Mouse (Mus musculus) neural tube, embryonic 11.5 days (tissue): ENCODE results near the gene Nprl3. TPM values are rescaled to one million over a fixed set of nuclear protein-coding genes. Genes with fewer than 3 reads are reported as not detected.

ENCODE experiments used
- ATAC-seq: fragments of 200-750 bp; cut with Nextera tagmentation; 2 replicates; pipeline ENCODE4 v1.8.0; 2017; ENCODE audit warnings: moderate number of reproducible peaks, mild to moderate bottlenecking, moderate TSS enrichment, moderate library complexity; ENCODE audit not compliant: insufficient read depth, low FRiP score, low TSS enrichment
- DNase-seq: peaks from one replicate; pipeline ENCODE4 v3.0.0-alpha.2; 2015; ENCODE audit warnings: low spot score
- H3K27ac ChIP-seq: fragments of 300-500 bp; sonication (generic); 2 replicates; pipeline ENCODE4 v1.5.1; 2014; ENCODE audit warnings: low read depth, mild to moderate bottlenecking, low read length
- H3K27me3 ChIP-seq: fragments of 300-500 bp; sonication (generic); 2 replicates; pipeline ENCODE4 v1.6.1; 2014; ENCODE audit warnings: mild to moderate bottlenecking, low read length, mixed read lengths; ENCODE audit not compliant: control insufficient read depth, insufficient read depth
- H3K36me3 ChIP-seq: fragments of 300-500 bp; sonication (generic); 2 replicates; pipeline ENCODE4 v1.6.1; 2014; ENCODE audit warnings: mild to moderate bottlenecking, low read length, moderate library complexity, mixed read lengths; ENCODE audit not compliant: control insufficient read depth, insufficient read depth
- H3K4me1 ChIP-seq: fragments of 300-500 bp; sonication (generic); 2 replicates; pipeline ENCODE4 v1.6.1; 2014; ENCODE audit warnings: low read length, mixed read lengths; ENCODE audit not compliant: control insufficient read depth, insufficient read depth
- H3K4me2 ChIP-seq: fragments of 300-500 bp; sonication (generic); 2 replicates; pipeline ENCODE4 v1.6.1; 2014; ENCODE audit warnings: low read depth, mild to moderate bottlenecking, moderate library complexity
- H3K4me3 ChIP-seq: fragments of 300-500 bp; sonication (generic); 2 replicates; pipeline ENCODE4 v1.5.1; 2014; ENCODE audit warnings: low read depth, low read length
- H3K9ac ChIP-seq: fragments of 300-500 bp; sonication (generic); 2 replicates; pipeline ENCODE4 v1.6.1; 2014; ENCODE audit warnings: mild to moderate bottlenecking, low read length
- H3K9me3 ChIP-seq: fragments of 300-500 bp; sonication (generic); 2 replicates; pipeline ENCODE4 v1.6.1; 2016; ENCODE audit warnings: low read length; ENCODE audit not compliant: control insufficient read depth
- WGBS: fragments of 180-500 bp; shearing (Covaris S2); extraction: QIAGEN DNeasy Blood & Tissue Kit; methylation state at CpG from one replicate; pipeline ENCODE4 v1.1.7; 2014; 5-methylcytosine and 5-hydroxymethylcytosine counted together
- polyA plus RNA-seq: library from polyadenylated mRNA; unstranded; fragments of >200 nt; fragmentation: Nextera tagmentation; extraction: Ambion mirVana; gene quantifications from 2 replicates; pipeline ENCODE4 v1.2.1, GENCODE M21; 2014

The Nprl3 gene
- polyA plus RNA-seq, 1 experiment from 2014 or later, result 33.0 TPM

GRCm38 (mm10) chr11:32236712-32237410, 30.6 kb downstream of the Nprl3 start:
- H3K9ac ChIP-seq, result no peak overlapping the region
- H3K36me3 ChIP-seq, result peaks cover 2% of the 10 kb centered on the region
- no peak for ATAC-seq

GRCm38 (mm10) chr11:32236132-32236531, 31.4 kb downstream of the Nprl3 start:
- Histone ChIP-seq H3K27ac (no peak overlapping the region), H3K9me3 (no peaks in the 10 kb centered on the region), H3K4me1 (no peaks in the 10 kb centered on the region), H3K27me3 (no peaks in the 10 kb centered on the region), H3K4me3 (no peak overlapping the region), H3K4me2 (no peak overlapping the region), H3K9ac (no peak overlapping the region), H3K36me3 (peaks cover 4% of the 10 kb centered on the region)
- 86% methylated on average over 2 of the region's 2 CpGs for WGBS
- DNase-seq (no peak), ATAC-seq (no peak)

More at GRCm38 (mm10) chr11:32236712-32237410, 30.6 kb downstream of the Nprl3 start:
- peak; percentile 63 for DNase-seq
- Histone ChIP-seq H3K4me2 (no peak overlapping the region), H3K27ac (no peak overlapping the region), H3K27me3 (no peaks in the 10 kb centered on the region), H3K9me3 (no peaks in the 10 kb centered on the region), H3K4me1 (no peaks in the 10 kb centered on the region), H3K4me3 (no peak overlapping the region)
- 68% methylated on average over 9 of the region's 9 CpGs for WGBS

- H3K4me2 ChIP-seq, result no peak overlapping the region
- no peak overlapping the region for H3K27ac ChIP-seq
- 74% methylated on average over 3 of the region's 3 CpGs for WGBS
- H3K4me3 ChIP-seq, result no peak overlapping the region
- no peaks in the 10 kb centered on the region for H3K9me3 ChIP-seq
- DNase-seq (no peak), ATAC-seq (no peak)
- H3K27me3 ChIP-seq, result no peaks in the 10 kb centered on the region
- H3K4me1 ChIP-seq, result no peaks in the 10 kb centered on the region
- H3K9ac ChIP-seq, result no peak overlapping the region
- peaks cover 4% of the 10 kb centered on the region for H3K36me3 ChIP-seq
Observed at GRCm38 (mm10) chr11:32235646-32236045, 31.9 kb downstream of the Nprl3 start.

GRCm38 (mm10) chr11:32234816-32235485, 32.6 kb downstream of the Nprl3 start:
- H3K9me3 ChIP-seq, result no peaks in the 10 kb centered on the region
- no peaks in the 10 kb centered on the region for H3K4me1 ChIP-seq
- WGBS, result 95% methylated on average over 6 of the region's 6 CpGs
- no peaks in the 10 kb centered on the region for H3K27me3 ChIP-seq
- no peak overlapping the region for H3K4me3 ChIP-seq
- ATAC-seq, result no peak
- H3K9ac ChIP-seq, result no peak overlapping the region
- peaks cover 6% of the 10 kb centered on the region for H3K36me3 ChIP-seq
- no peak overlapping the region for H3K27ac ChIP-seq
- H3K4me2 ChIP-seq, result no peak overlapping the region
- DNase-seq, result no peak

- no peak overlapping the region for H3K27ac ChIP-seq
- ATAC-seq (no peak), DNase-seq (no peak)
- H3K36me3 ChIP-seq, result peaks cover 6% of the 10 kb centered on the region
- H3K4me1 ChIP-seq, result no peaks in the 10 kb centered on the region
- H3K27me3 ChIP-seq, result no peaks in the 10 kb centered on the region
- H3K4me2 ChIP-seq, result no peak overlapping the region
- no peak overlapping the region for H3K4me3 ChIP-seq
- 92% methylated on average over 3 of the region's 3 CpGs for WGBS
- H3K9me3 ChIP-seq, result no peaks in the 10 kb centered on the region
- no peak overlapping the region for H3K9ac ChIP-seq
Observed at GRCm38 (mm10) chr11:32233895-32234294, 33.6 kb downstream of the Nprl3 start.

- no peaks in the 10 kb centered on the region for H3K27me3 ChIP-seq
- WGBS, result 79% methylated on average over 10 of the region's 10 CpGs
- H3K9me3 ChIP-seq, result no peaks in the 10 kb centered on the region
- ATAC-seq (no peak), DNase-seq (no peak)
- H3K27ac ChIP-seq, result no peak overlapping the region
- no peak overlapping the region for H3K4me2 ChIP-seq
- no peak overlapping the region for H3K9ac ChIP-seq
- no peaks in the 10 kb centered on the region for H3K4me1 ChIP-seq
- H3K4me3 ChIP-seq, result no peak overlapping the region
- peaks cover 6% of the 10 kb centered on the region for H3K36me3 ChIP-seq
Observed at GRCm38 (mm10) chr11:32232848-32233247, 34.7 kb downstream of the Nprl3 start.

GRCm38 (mm10) chr11:32231125-32231524, 36.4 kb downstream of the Nprl3 start:
- Histone ChIP-seq H3K27ac (no peak overlapping the region), H3K4me3 (no peak overlapping the region), H3K27me3 (no peaks in the 10 kb centered on the region), H3K4me1 (peaks cover 7% of the 10 kb centered on the region), H3K4me2 (no peak overlapping the region), H3K9ac (no peak overlapping the region), H3K9me3 (no peaks in the 10 kb centered on the region), H3K36me3 (peaks cover 6% of the 10 kb centered on the region)
- WGBS, result 96% methylated on average over 2 of the region's 2 CpGs
- DNase-seq (no peak), ATAC-seq (no peak)

GRCm38 (mm10) chr11:32230220-32230619, 37.3 kb downstream of the Nprl3 start:
- Histone ChIP-seq H3K9me3 (no peaks in the 10 kb centered on the region), H3K4me3 (no peak overlapping the region), H3K4me2 (no peak overlapping the region), H3K4me1 (peaks cover 7% of the 10 kb centered on the region), H3K27me3 (no peaks in the 10 kb centered on the region), H3K9ac (no peak overlapping the region), H3K36me3 (peaks cover 6% of the 10 kb centered on the region), H3K27ac (no peak overlapping the region)
- WGBS, result 83% methylated on average over 4 of the region's 4 CpGs
- ATAC-seq (no peak), DNase-seq (no peak)
